25 mouse cellular contexts compared by ENCODE assay signal in genomic region chr16:35609561-35609960, GRCm38 (mm10).
DNase-seq lines count a peak whose midpoint lies in the region; ATAC-seq lines count a peak whose summit lies in the region.
"Had no signal": no experiment of that assay in that cellular context is flagged by ENCODE, and none has a peak within 500 bp of the region (broad histone marks: within the 10 kb centered on the region; RNA-seq: fewer than 3 reads in every experiment).

No protein-coding gene starts in this region.

- no peaks in the 10 kb centered on the region for H3K9me3 ChIP-seq in forebrain, embryonic 15.5 days
- no peaks in the 10 kb centered on the region for H3K9me3 ChIP-seq in forebrain, embryonic 10.5 days
- no peaks in the 10 kb centered on the region for H3K9me3 ChIP-seq in midbrain, embryonic 11.5 days (ENCODE audit: control insufficient read depth, low read length)
- no peaks in the 10 kb centered on the region for H3K9me3 ChIP-seq in midbrain, embryonic 14.5 days (ENCODE audit: control insufficient read depth, low read length)
- H3K9me3 ChIP-seq: forebrain, embryonic 12.5 days; heart, embryonic 12.5 days; heart, embryonic 15.5 days; hindbrain, embryonic 15.5 days had no signal

- WGBS in forebrain, embryonic 15.5 days = 62% methylated on average over 6 of the region's 6 CpGs
- WGBS in forebrain, embryonic 10.5 days = 91% methylated on average over 6 of the region's 6 CpGs
- 61% methylated on average over 6 of the region's 6 CpGs for WGBS in midbrain, embryonic 11.5 days
- 45% methylated on average over 6 of the region's 6 CpGs for WGBS in midbrain, embryonic 14.5 days

- H3K4me1 ChIP-seq in forebrain, embryonic 15.5 days = peaks cover 74% of the 10 kb centered on the region
- H3K4me1 ChIP-seq in forebrain, embryonic 10.5 days = peaks cover 66% of the 10 kb centered on the region
- H3K4me1 ChIP-seq in midbrain, embryonic 11.5 days (ENCODE audit: control insufficient read depth, insufficient read depth, low read length) = peaks cover 26% of the 10 kb centered on the region
- H3K4me1 ChIP-seq in midbrain, embryonic 14.5 days (ENCODE audit: control insufficient read depth, insufficient read depth, low read length) = peaks cover 30% of the 10 kb centered on the region

- no peak overlapping the region for H3K4me3 ChIP-seq in forebrain, embryonic 15.5 days
- no peak overlapping the region for H3K4me3 ChIP-seq in forebrain, embryonic 10.5 days
- no peak overlapping the region for H3K4me3 ChIP-seq in midbrain, embryonic 11.5 days (ENCODE audit: low read depth, low read length)
- H3K4me3 ChIP-seq in midbrain, embryonic 14.5 days (replicated peaks; ENCODE audit: low read depth, low read length) = no peak overlapping the region
- H3K4me3 ChIP-seq: forebrain, embryonic 12.5 days; heart, embryonic 12.5 days; heart, embryonic 15.5 days; hindbrain, embryonic 15.5 days had no signal

- H3K27ac ChIP-seq in forebrain, embryonic 15.5 days (replicated peaks) = peak overlapping the region; percentile 34
- H3K27ac ChIP-seq in forebrain, embryonic 10.5 days = no peak overlapping the region
- 0 out of 2 replicates have a peak overlapping the region, but pooled peaks have one; percentile 11 for H3K27ac ChIP-seq in midbrain, embryonic 11.5 days (ENCODE audit: low read depth, low read length)
- no peak overlapping the region for H3K27ac ChIP-seq in midbrain, embryonic 14.5 days (replicated peaks; ENCODE audit: low read depth, low read length)
- H3K27ac ChIP-seq: heart, embryonic 15.5 days; hindbrain, embryonic 15.5 days had no signal

- no peak for ATAC-seq in forebrain, embryonic 15.5 days (replicated peaks)
- peak; percentile 38 for ATAC-seq in frontal cortex, adult (ENCODE audit: low TSS enrichment)
- ATAC-seq in midbrain, embryonic 11.5 days (ENCODE audit: low FRiP score) = no peak
- ATAC-seq in midbrain, embryonic 14.5 days (ENCODE audit: low FRiP score, low TSS enrichment) = no peak
- ATAC-seq: intestine, postnatal 0 days; Patski had no signal

- H3K27me3 ChIP-seq in forebrain, embryonic 15.5 days = no peaks in the 10 kb centered on the region
- H3K27me3 ChIP-seq in forebrain, embryonic 10.5 days (ENCODE audit: poor library complexity, severe bottlenecking) = no peaks in the 10 kb centered on the region
- H3K27me3 ChIP-seq in midbrain, embryonic 11.5 days (ENCODE audit: control insufficient read depth, insufficient read depth, low read length) = no peaks in the 10 kb centered on the region
- no peaks in the 10 kb centered on the region for H3K27me3 ChIP-seq in midbrain, embryonic 14.5 days (ENCODE audit: control insufficient read depth, insufficient read depth, low read length)
- H3K27me3 ChIP-seq: forebrain, embryonic 12.5 days; hindbrain, embryonic 15.5 days; Patski had no signal

- H3K4me2 ChIP-seq in forebrain, embryonic 15.5 days (replicated peaks) = no peak overlapping the region
- no peak overlapping the region for H3K4me2 ChIP-seq in midbrain, embryonic 11.5 days
- H3K4me2 ChIP-seq in midbrain, embryonic 14.5 days (ENCODE audit: low read length) = no peak overlapping the region
- H3K4me2 ChIP-seq: forebrain, embryonic 12.5 days; heart, embryonic 12.5 days; heart, embryonic 15.5 days; hindbrain, embryonic 15.5 days had no signal

- no peaks in the 10 kb centered on the region for H3K36me3 ChIP-seq in forebrain, embryonic 15.5 days
- H3K36me3 ChIP-seq in forebrain, embryonic 10.5 days (replicated peaks) = no peaks in the 10 kb centered on the region; the same call in 1 of the 2 replicates
- no peaks in the 10 kb centered on the region for H3K36me3 ChIP-seq in midbrain, embryonic 11.5 days (ENCODE audit: control insufficient read depth, insufficient read depth, low read length)
- H3K36me3 ChIP-seq in midbrain, embryonic 14.5 days (ENCODE audit: control insufficient read depth, insufficient read depth, low read length) = no peaks in the 10 kb centered on the region
- H3K36me3 ChIP-seq: forebrain, embryonic 12.5 days; heart, embryonic 12.5 days; heart, embryonic 15.5 days; hindbrain, embryonic 15.5 days had no signal

- H3K9ac ChIP-seq in forebrain, embryonic 15.5 days (replicated peaks) = no peak overlapping the region
- H3K9ac ChIP-seq in midbrain, embryonic 11.5 days (ENCODE audit: low read length) = no peak overlapping the region
- no peak overlapping the region for H3K9ac ChIP-seq in midbrain, embryonic 14.5 days (replicated peaks; ENCODE audit: low read length)
- H3K9ac ChIP-seq: forebrain, embryonic 12.5 days; heart, embryonic 12.5 days; heart, embryonic 15.5 days; hindbrain, embryonic 15.5 days had no signal

- DNase-seq in forebrain, embryonic 10.5 days (ENCODE audit: extremely low spot score, low spot score) = no peak
- no peak for DNase-seq in frontal cortex, postnatal 10 days (ENCODE audit: low spot score in 2 of 2)
- DNase-seq in midbrain, embryonic 11.5 days (ENCODE audit: low spot score, missing footprints) = no peak
- DNase-seq in midbrain, embryonic 14.5 days = no peak
- DNase-seq in telencephalon, adult 2 months (ENCODE audit: low read depth, low spot score) = peak; percentile 41
- DNase-seq in ovary, adult 18-20 months (ENCODE audit: low spot score) = no peak
- DNase-seq: adrenal gland, postnatal 10 days; adrenal gland, postnatal 36 days; cerebellum, adult 11-12 months; cerebellum, adult 8-10 months; cerebellum, postnatal 10 days; cerebellum, postnatal 36 days; embryo, embryonic 11 days; gastrocnemius, postnatal 25 days; heart, adult 18-20 months; heart, postnatal 10 days; heart, postnatal 36 days had no signal

Comparison
In these comparisons a context has a peak if more than half of its experiments do, and no peak if none do; other contexts are left out.
1. H3K27ac ChIP-seq: peak in forebrain, embryonic 15.5 days (single experiment) and midbrain, embryonic 11.5 days (single experiment); none in forebrain, embryonic 10.5 days (single experiment) and midbrain, embryonic 14.5 days (single experiment).